Mouse (Mus musculus): Measurements from ENCODE around the gene Med25. TPM values are rescaled to one million over a fixed set of nuclear protein-coding genes. Genes with fewer than 3 reads are reported as not detected.

Med25 gene
- total RNA-seq (2023): 10 to 100 TPM; 67.2 to 73.6 TPM

DNA sequence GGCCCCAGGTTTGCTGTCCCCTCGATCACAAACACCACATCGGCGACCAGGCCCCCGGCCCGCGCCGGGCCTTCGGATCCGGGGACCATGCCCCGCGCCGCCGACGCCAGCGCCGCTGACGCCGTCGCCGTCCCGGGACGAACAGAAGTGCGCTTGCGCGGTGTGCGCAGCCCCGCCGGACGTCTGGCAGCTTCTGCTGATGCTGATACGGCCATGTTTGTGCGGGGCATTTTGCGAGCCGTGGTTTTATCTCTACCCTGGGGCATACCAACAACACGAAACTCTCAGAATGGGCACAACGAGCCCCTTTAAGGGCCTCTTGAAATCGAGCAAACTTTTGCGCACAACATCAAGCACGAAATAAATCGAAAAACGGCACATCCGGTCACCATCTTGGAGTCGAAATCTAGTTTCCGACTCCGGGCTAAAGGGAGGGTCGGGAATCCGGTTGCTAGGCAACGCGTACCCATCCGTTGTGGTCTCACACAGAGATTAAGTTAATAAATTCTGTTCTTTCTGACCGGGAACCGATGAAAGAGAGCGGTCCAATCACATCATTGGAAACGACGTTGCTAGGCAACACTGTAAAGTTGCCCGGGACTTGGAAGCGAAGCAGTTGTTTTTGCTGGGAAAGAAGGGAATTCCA lies at the start of gene Med25:
Med25 (minus strand) TSS at position 437 of the 646 bp plus-strand sequence.

GRCm38 (mm10) chr7:44929204-44930151 lies 37.0 kb upstream of the Med25 start, which contains the start of gene Ap2a1:
TSS of gene Ap2a1 (minus strand) at chr7:44929496.

GRCm38 (mm10) chr7:44895593-44896434 lies 3.3 kb upstream of the Med25 start, which contains the start of gene Fuz:
TSS of gene Fuz (plus strand) at chr7:44896079.

DNA sequence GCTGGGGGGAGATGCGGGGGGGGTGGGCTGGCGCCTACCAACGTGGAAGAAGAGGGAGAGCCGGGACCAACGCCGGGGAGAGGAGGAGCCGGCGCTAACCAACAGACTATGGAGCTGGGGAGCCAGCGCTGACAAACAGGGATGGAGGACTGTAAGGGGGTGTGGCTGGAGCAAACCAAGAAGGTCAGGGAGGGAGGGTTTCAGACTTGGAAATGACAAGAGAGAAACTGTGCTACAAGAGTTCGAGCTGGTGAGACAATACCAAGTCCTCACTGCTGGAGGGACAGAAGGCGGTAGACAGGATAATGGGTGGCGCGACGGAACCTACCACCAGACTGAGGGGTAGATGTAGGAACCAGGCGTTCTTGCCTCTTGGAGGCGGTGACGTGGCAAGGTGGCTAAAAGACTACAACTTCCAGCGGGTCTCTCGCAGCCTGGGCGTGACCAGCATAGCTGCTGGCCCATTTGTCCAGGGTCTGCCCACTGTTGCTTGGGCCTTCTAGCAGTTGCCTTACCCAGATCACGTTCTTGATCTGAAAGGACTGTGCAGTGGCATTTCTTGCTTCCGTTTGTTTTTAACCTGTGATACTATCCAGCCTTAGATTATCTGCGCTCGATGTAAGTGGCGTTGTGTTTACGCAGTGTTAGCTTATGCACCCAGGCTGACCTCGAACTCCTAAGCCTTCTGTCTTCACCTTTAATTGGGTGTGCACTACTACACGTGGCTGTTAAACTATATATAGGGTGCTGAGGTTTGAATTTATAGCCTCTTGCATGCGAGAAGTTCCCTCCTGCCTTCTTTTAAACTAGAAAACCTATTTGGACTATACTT lies 22.6 kb downstream of the Med25 start, which contains the start of gene Ptov1:
Ptov1 (minus strand) TSS at position 92 of the 832 bp plus-strand sequence.

GRCm38 (mm10) chr7:44857042-44857552 lies 35.4 kb downstream of the Med25 start, which contains the start of gene Pnkp:
TSS of gene Pnkp (plus strand) at chr7:44857139.

GRCm38 (mm10) chr7:44848561-44849415 lies 43.7 kb downstream of the Med25 start, which contains the start of the genes Akt1s1 and Tbc1d17:
TSS of gene Akt1s1 (plus strand) at chr7:44848991.
TSS of gene Tbc1d17 (minus strand) at chr7:44849079.

Other genes with a start within 250 kb of the Med25 start
- under 1 TPM in 1 of 2 experiments, not detected in 1; 0.18 TPM for gene Myh14, start 221.9 kb downstream of the Med25 start, total RNA-seq (2023)
- gene Izumo2, start 184.0 kb downstream of the Med25 start, total RNA-seq (2023): not detected
- gene Vrk3, start 144.3 kb downstream of the Med25 start, total RNA-seq (2023): 10 to 100 TPM; 99.4 to 99.8 TPM
- under 1 TPM; 0.93 to 0.98 TPM for gene Zfp473, start 141.7 kb downstream of the Med25 start, total RNA-seq (2023)
- 10 to 100 TPM; 42.6 to 50.5 TPM for gene Nup62, start 76.6 kb downstream of the Med25 start, total RNA-seq (2023)
- 1 to 10 TPM; 1.4 to 1.9 TPM for gene Il4i1, start 76.3 kb downstream of the Med25 start, total RNA-seq (2023)
- gene Atf5, start 76.1 kb downstream of the Med25 start, total RNA-seq (2023): 1 to 10 TPM; 4.9 to 5.0 TPM
- 10 to 100 TPM; 37.4 to 39.4 TPM for gene Akt1s1, start 43.7 kb downstream of the Med25 start, total RNA-seq (2023)
- 100 to 1,000 TPM in 1 of 2 experiments, 10 to 100 TPM in 1; 89.9 to 108 TPM for gene Tbc1d17, start 43.6 kb downstream of the Med25 start, total RNA-seq (2023)
- 10 to 100 TPM; 54.4 to 59.2 TPM for gene Pnkp, start 35.6 kb downstream of the Med25 start, total RNA-seq (2023)
- gene Ptov1, start 22.9 kb downstream of the Med25 start, total RNA-seq (2023): 10 to 100 TPM; 24.2 to 25.2 TPM
- 10 to 100 TPM; 23.6 to 24.2 TPM for gene Fuz, start 3.4 kb upstream of the Med25 start, total RNA-seq (2023)
- gene Ap2a1, start 36.8 kb upstream of the Med25 start, total RNA-seq (2023): 10 to 100 TPM; 80.0 to 86.8 TPM
- not detected for gene Tsks, start 50.5 kb upstream of the Med25 start, total RNA-seq (2023)
- gene Cpt1c, start 82.1 kb upstream of the Med25 start, total RNA-seq (2023): under 1 TPM; 0.61 to 0.80 TPM
- gene Prmt1, start 93.9 kb upstream of the Med25 start, total RNA-seq (2023): 100 to 1,000 TPM; 143 to 165 TPM
- gene Irf3, start 104.9 kb upstream of the Med25 start, total RNA-seq (2023): 100 to 1,000 TPM; 138 to 172 TPM
- gene Bcl2l12, start 106.0 kb upstream of the Med25 start, total RNA-seq (2023): 10 to 100 TPM; 18.5 to 30.8 TPM
- 10 to 100 TPM; 81.3 to 91.5 TPM for gene Scaf1, start 123.7 kb upstream of the Med25 start, total RNA-seq (2023)
- 10 to 100 TPM; 10.5 to 10.9 TPM for gene Rras, start 125.2 kb upstream of the Med25 start, total RNA-seq (2023)
- 10 to 100 TPM; 76.8 to 78.7 TPM for gene Prr12, start 160.2 kb upstream of the Med25 start, total RNA-seq (2023)
- gene Nosip, start 169.7 kb upstream of the Med25 start, total RNA-seq (2023): 10 to 100 TPM; 65.9 to 68.4 TPM
- 1 to 10 TPM; 1.4 to 1.5 TPM for gene Prrg2, start 170.0 kb upstream of the Med25 start, total RNA-seq (2023)
- gene Rcn3, start 199.5 kb upstream of the Med25 start, total RNA-seq (2023): 10 to 100 TPM; 16.3 to 23.6 TPM
- 10 to 100 TPM; 28.0 to 35.1 TPM for gene Fcgrt, start 211.1 kb upstream of the Med25 start, total RNA-seq (2023)
- 1,000 to 10,000 TPM; 3,284 to 3,343 TPM for gene Rps11, start 231.7 kb upstream of the Med25 start, total RNA-seq (2023)
- 1,000 to 10,000 TPM; 5,708 to 6,154 TPM for gene Rpl13a, start 236.0 kb upstream of the Med25 start, total RNA-seq (2023)
- not detected for gene Gm45713, start 243.5 kb upstream of the Med25 start, total RNA-seq (2023)
- 100 to 1,000 TPM; 236 to 250 TPM for gene Flt3l, start 243.7 kb upstream of the Med25 start, total RNA-seq (2023)